Mouse (Mus musculus) urinary bladder, postnatal 36 days (tissue): ENCODE results near the gene Shroom3.

Source experiments
- DNase-seq, 2 experiments: peaks; one replicate each; pipeline ENCODE4 v3.0.0; 2022; ENCODE audit warnings: low spot score in 2 of 2, mixed read lengths in 1 of 2

The Shroom3 gene

GRCm38 (mm10) chr5:92751488-92751887 is 68.3 kb downstream of the Shroom3 start:
- DNase-seq = no peak

GRCm38 (mm10) chr5:92755241-92755775 is 72.1 kb downstream of the Shroom3 start:
- no peak for DNase-seq

- no peak for DNase-seq
Observed at GRCm38 (mm10) chr5:92759156-92759745, 76.0 kb downstream of the Shroom3 start.

DNA sequence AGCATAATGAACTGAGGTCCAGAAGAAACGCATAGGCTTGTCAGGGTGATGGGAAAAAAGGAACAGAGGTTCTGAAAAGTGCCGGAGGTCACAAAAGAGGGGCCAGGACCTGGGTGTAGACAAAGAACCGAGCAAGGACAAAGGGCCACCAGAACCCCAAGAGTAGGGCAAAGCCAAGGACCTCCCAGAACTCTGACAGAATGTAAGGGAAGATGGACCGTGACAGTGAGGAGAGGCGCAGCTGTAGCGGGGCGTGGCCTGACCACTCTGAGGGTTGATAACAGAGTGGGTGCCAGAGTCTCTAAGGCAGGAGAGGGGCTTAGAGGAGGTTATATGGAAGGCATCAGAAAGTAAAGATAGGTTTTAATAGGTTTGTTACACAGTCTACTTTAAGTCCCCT is 77.3 kb downstream of the Shroom3 start:
- DNase-seq = no peak

GRCm38 (mm10) chr5:92761615-92762353 is 78.5 kb downstream of the Shroom3 start:
- DNase-seq = no peak

DNA sequence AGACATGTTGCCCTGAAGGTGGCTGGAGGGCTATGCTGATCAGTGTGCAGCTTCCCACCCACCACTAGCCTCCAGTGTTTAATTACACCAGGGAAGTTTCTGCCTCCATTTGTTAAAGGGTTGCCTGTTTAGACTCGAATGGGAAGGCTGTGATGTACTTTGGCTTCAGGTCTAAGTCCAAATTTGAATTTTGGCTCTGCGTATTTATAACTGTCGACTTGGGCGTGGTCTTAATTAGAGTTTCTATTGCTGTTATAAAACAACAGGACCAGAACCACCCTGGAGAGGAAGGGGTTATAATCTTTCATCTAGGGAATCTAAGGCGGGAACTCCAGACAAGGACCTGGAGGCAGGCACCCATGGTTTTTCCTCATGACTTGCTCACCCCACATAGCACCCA is 79.2 kb downstream of the Shroom3 start:
- no peak for DNase-seq

GRCm38 (mm10) chr5:92763546-92763952 is 80.3 kb downstream of the Shroom3 start:
- no peak for DNase-seq

- DNase-seq = no peak
Observed at GRCm38 (mm10) chr5:92766301-92766700, 83.1 kb downstream of the Shroom3 start.

DNA sequence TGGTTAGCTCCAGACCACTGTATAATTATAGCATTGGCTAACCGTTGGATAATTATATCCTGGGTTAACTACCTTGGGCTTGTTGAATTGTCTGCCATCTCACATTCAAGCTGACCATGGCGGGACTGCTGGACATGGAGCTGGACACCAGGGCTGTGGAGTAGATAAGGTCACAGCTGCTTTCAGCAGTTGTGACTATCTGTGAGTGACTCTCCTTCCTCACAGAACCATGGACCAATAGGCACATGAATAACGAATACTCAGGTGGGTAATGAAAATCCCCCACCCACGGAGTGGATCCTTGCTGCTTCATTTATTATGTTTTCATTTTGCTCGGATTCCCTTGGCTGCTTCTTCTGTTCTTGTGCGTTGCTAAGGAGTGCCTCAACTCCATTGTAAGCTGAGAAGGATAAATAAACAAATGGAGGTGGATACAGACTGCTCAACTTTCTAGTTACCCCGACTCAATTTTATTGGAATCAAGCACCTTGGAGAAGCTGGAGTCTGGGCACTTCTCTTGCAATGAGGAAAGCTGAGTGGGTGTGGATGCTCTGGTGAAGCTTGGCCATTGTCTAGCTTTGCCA is 84.1 kb downstream of the Shroom3 start:
- DNase-seq = no peak

GRCm38 (mm10) chr5:92767857-92768291 is 84.6 kb downstream of the Shroom3 start:
- DNase-seq = no peak

DNA sequence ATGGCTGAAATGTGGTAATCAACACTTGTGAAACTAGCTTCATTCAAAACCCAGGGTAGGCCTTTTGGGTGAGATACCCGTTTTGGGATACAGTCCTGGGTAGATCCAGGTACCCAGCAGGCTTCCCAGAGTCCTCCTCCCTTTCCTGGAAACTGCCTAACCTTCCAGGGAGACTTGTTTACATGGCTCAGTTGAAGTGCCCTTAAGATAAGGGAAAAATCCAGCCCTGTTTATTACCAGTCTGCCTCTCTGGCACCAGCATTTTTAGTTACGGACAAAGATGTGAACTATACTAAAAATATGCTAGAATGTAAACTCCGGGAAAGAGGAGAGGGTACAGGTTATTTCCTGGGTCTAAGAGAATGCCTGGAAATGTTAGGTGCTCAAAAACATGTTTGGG is 90.6 kb downstream of the Shroom3 start:
- no peak for DNase-seq

DNA sequence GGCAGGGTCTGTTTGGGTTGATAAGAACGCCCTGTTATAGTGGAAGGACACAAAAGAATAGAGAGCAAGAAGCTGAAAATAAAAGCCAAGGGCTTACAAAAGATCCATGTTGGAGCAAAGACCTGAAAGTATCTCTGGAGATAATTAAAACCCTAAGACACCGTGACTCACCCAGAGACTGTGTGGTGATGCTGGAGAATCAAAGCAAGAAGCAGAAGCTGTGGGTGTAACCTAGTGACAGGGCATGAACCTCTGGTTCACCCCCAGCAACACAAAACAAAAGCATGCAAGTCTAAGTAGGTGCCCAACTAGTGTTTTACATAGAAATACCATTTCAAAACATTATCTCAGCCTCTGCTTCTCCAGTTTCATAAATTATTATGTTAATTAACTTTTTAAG is 91.2 kb downstream of the Shroom3 start:
- DNase-seq = no peak

- DNase-seq = no peak
Observed at GRCm38 (mm10) chr5:92774893-92775292, 91.7 kb downstream of the Shroom3 start.

DNA sequence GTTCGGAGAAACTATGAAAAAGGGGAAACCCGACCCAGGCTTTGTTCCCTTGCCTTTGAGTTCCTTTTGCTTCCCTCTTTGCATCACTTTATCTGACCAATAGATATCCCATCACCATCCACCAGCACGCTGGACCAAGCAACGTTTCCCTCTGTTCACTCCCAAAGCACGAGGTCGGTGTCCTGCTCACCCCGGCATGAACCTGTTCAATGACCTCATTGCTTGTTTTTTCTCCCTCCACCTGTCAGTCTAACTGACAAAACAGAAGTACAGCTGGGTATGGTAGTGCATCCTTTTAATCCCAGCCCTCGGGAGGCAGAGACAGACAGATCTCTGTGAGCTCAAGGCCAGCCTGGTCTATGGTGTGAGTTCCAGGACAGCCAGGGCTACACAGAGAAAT is 95.2 kb downstream of the Shroom3 start:
- DNase-seq = no peak

DNA sequence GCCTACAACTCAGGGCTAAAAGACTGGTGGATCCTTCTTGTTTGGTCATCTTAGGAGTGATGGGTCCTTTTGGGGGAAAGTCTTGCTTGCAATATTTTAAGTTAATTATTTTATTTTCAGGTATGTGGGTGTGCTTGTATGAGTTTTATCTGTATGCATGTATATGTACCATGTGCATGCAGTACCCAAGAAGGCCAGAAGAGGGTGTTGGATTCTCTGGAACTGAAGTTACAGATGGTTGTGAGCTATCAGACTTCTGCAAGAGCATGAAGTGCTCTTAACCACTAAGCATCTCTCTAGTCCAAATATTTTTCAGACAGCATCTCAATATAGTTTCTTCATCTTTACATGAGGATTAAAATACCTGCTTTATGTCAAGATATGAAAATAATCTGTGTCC is 97.8 kb downstream of the Shroom3 start:
- no peak for DNase-seq

DNA sequence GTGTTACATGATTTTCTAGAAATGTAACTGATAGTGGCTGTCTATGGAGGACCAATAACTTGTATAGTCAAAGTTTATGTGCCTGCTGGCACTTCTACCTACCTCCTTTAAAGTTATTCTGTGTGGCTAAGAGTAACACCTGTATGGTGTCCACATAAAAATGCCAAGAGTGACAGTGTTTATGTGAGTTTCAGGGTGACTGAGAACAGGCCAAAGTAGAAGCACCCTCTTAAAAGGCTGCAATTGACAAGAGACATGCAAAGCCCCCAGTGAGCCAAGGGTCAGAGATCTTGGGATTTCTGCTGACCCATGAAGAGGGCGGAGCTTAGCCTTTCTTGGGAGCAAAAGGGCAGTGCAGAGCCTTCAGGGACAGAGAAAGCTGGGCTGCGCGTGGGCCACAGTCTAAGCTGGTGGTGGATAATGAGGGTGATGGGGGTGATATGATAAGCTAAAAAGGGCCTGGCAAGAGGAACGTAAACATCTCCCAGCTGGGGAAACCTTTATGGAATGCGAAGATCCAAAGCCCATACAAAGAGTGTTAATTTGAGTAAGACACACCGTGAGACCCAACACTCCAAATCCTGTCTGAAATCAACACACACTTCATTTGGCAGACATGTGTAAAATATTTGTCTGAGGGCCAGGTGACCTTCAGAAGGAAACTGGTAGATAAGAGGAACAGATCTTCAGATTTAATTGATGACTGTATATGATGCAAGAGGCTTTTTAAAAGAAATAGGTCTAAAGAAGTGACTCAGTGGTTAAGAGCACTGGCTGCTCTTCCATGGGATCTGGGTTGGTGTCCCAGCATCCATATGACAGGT is 101.0 kb downstream of the Shroom3 start:
- DNase-seq = no peak

DNA sequence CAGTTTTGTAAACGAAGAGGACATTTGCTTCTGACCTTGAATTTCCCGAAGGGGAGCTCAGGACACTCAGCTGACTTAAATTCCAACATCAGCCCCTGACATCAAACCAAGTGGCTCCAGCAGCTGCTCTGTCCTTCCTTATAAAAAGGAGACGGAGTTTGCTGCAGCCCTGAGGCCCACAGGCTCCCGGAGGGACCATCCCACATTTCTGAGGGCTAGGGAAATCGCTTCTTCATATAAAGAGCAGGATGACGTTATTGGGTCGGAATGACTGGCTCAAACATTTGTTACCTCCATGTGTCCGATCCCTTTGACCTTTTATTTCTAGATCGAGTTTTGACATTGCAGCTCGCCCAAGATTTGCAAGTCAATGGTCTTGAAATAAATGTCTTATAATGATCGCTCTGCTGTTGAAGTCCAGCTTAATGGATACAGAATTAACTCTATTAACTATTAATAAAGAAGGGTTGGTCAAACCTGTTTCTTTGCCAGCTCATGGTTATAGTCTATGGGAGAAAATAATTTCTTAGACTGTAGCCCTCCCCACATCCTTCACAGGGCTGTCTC is 102.7 kb downstream of the Shroom3 start:
- no peak for DNase-seq

DNA sequence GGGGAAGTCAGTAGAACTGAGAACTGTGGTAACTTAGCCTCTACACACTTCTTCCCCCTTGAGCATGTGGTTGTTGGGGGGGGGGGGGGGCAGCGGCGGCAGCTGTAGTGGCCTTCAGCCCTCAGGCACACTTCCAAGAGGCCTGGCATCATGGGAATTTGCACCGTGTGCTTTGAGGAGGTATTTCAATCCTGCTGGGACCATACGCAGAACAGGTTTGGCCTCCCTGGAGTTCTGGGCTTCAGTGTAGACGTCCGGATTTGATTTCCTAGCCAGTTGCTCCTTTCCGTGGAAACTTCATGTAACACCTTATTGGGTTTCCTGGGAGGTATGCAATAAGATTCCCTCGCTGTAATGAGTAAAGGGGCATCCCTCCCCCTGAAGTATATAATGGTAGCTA is 105.8 kb downstream of the Shroom3 start:
- DNase-seq = no peak

GRCm38 (mm10) chr5:92796089-92796990 is 113.1 kb downstream of the Shroom3 start:
- DNase-seq = no peak

GRCm38 (mm10) chr5:92797981-92798380 is 114.7 kb downstream of the Shroom3 start:
- DNase-seq = no peak

GRCm38 (mm10) chr5:92804379-92804778 is 121.1 kb downstream of the Shroom3 start:
- DNase-seq = no peak
